Mouse (Mus musculus) urinary bladder, postnatal 36 days (tissue): ENCODE data around the gene Ddx11.

Experiments
- DNase-seq, 2 experiments: peaks; one replicate each; pipeline ENCODE4 v3.0.0; 2022; ENCODE audit warnings: low spot score in 2 of 2, mixed read lengths in 1 of 2

Gene Ddx11

DNA sequence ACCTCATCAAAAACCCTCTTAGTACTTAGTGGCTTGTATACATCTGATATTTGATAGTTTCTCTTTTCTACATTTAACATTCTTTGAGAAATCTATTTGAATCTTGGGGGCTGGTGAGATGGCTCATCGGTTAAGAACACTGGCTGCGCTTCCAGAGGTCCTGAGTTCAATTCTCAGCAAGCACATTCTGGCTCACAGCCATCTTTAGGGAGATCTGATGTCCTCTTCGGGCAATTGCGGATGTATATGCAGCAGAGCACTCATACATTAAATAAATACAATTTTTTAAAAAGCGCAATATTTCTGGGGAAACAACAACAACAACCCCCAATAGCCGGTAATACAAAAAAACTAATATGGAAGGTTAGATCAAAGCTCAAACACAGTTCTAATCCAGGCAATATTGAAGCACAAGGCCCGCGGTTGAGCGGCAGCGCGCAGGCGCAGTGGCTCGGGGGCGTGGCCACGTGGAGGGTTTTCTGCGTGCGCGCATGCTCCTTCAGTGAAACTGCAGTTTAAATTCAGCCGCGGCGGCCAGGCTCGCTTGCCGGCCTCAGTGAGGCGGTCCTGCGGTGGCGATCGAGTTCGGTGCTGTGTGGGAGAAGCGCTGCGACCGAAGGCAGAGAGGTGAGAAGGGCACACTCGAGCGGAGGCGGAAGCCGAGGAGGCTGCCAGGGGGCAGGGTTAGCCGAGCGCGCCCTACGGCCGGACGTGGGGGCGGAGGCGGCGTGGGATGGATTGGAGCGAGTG lies at the start of gene Ddx11:
TSS of gene Ddx11 (plus strand) at position 455 of the 750 bp plus-strand sequence.
- DNase-seq = peak; percentile 92

DNA sequence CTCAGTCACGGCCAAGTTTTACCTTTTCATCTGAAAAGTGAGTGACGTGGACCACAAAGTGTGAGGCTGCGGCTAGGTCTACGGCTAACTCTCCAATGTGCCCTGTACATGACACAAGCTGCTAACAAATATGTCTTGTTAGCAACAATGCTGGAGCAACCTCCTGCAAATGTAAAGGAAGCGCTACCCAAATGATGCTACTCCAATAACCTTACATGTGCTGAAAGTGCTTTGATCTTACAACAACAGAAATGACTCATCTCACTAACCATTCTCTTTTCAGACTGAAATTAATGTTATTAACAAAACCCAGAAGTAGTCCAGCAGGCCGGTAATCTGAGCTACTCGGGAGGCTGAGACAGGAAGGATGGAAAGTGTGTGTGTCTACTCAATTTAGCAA lies 49.3 kb upstream of the Ddx11 start:
- DNase-seq = no peak

DNA sequence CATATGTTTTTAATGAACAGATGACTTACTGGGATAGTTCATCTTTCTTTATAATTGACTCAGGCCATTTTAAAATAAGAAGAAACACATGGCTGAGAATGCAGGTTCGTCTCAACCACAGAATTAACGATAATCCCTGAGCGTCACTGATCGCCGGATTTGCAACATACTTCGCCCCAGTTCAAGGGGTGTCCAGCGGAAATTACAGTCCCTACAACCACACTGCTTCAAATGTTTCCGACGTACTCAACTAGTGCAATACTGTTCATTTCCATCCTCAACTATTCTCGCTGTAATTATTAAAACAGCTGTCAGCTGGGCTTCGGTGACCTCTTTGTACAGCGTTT lies 47.5 kb upstream of the Ddx11 start:
- DNase-seq = no peak

DNA sequence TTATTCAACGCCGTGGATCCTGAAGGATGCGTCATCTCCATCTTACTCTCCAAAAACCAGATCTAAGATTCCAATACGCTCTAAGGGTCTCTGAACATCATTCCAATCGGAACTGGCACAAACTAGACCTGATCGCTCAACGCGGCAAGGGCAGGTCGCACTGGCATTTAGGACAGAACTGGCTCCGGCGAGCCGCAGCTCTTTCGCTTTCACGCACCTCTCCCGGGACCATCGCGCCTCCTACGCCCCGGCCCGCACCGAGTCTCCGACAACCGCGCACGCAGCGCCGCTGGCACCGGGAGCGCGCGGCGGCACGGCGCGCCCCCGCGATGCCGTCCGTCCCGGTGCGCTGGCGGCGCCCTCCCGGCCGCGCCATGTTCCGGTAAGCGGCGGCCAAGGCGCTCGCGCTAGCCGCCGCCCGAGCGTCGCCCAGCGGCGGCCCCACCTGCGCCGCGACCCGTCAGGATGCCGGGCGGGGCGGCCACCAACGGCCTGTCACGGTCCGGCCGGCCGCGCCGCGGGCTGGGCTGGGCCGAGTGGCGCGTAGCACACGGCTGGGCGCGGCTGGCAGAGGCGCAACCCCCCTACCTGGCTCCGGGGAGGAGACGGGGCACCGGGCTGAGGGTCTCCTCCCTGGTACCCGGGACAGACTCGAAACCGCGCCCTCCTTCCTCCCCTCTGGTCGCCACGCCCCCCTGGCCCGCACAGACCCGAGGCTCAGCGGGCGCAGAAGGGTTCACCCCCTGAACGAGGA lies 47.0 kb upstream of the Ddx11 start:
- DNase-seq = peak in 1 of 2 experiments; percentile 24

DNA sequence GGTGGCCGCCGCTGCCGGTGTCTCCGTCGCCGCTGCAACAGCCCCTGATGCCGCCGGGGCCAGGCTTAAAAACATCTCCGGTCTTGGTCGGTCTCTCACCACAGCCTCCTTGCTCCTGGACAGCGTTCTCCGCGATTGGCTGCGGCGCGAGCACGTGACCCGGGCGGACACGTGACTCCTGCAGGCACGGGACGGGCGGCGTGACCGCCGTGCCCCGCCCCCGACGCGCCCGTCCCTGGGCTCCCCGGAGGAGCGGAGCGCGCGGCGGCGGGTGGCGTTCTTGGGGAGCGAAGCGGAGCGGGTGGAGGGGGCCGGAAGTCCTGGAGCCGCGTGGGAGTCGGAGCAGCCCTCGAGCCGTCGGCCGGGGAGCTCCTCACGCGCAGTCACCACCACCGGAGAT lies 46.4 kb upstream of the Ddx11 start, which contains the start of gene Ankrd12:
TSS of gene Ankrd12 (minus strand) at position 156 of the 400 bp plus-strand sequence.
- DNase-seq = peak; percentile 95

DNA sequence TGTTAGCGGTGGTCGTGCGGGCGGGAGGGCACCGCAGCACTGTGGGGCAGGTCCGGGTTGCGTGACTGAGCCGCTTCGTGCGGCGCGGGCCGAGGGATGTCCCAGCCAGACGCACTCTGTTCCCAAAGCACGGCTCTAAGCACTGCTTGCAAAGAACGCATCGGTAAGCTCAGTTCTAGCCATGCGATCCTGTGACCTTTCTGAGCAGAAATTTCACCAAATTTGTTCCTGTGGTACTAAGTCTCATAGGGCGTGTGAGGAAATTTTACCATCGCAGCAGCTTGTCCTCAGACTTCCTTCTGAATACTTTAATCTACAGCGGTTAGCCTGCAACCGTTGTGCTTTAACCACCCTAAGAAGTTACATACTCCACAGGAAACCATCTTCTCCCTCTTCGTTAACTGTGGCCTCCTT lies 45.9 kb upstream of the Ddx11 start:
- DNase-seq = no peak

DNA sequence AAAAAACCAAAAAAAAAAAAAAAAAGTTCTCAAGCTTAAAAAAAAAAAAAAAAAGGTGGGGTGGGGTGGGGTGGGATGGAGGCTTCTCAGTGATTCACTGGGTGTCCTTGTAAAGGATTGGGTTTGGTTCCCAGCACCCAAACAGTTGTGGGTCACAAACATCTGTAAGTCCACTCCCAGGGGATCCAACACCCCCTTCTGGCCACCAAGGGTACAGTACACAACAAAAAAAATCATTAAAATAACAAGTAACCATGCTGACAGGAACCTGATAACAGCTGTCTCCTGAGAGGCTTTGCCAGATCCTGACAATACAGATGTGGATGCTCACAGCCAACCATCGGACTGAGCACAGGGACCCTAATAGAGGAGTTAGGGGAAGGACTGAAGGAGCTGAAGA lies 38.8 kb upstream of the Ddx11 start:
- no peak for DNase-seq

DNA sequence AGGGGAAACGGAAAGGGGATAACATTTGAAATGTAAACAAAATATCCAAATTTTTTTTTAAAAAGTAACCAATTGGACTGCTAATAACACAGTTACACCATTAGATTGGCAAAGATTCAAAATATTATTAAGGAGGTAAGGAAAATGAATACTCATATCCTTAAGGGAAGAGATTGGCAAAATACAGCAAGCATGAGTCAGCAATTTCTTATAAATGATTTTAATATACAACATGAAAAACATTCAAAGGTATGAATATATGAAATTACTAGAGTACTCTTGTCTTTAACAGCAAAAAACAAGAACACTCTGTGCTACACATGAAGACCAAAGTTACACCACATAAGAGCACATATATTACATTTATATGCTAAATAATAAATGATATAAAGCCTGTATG lies 38.3 kb upstream of the Ddx11 start:
- no peak for DNase-seq

DNA sequence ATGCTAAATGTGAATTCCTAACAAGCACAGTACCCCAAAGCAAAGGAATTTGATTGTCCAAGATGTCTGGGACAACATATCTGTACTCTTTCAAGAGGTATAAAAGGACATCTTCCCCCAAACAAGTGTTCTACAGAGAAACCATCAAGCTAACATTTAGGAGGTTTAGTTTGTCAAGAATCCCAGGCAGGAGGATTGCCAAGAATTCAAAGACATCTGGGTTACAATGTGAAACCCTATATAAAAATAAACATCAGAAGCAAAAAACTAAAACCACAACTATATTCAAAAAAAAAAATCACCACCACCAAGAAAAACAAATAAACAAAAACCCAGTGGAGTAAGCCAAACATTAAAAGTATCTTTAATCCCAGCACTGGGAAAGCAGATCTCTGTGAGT lies 33.1 kb upstream of the Ddx11 start:
- no peak for DNase-seq

DNA sequence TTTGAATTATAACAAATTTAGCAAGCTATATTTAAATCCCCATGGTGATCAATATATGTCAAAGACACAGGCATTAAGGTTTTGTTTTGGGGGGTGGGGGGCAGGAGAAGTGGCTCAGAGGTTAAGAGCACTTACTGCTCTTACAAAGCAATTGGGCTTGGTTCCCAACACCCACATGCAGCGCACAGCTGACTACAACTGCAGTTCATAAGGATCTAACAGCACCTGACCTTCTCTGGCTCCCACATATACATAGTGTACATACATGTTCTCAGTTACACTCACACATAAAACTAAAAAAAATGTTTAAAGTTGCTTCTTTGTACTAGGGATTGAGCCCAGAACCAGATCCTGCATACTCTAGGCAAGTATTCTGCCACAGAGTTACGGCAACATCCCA lies 31.9 kb upstream of the Ddx11 start:
- no peak for DNase-seq

DNA sequence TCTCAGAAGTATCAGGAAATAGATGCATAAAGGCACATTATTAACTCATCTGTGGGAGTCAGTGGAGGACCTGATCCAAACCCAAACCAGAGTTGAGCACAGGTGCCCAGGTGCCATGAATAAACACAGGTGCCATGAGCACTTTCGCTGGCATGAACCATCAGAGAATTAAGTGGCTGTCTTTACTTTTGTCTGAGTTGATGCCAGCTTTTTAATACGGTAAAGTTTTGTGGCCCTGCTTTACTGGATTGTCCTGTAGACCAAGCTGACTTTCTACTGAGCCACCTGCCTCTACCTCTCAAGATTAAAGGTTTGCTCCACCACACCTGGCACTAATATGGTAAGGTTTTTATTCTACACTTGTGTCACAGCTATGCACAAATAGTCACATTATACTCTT lies 31.3 kb upstream of the Ddx11 start:
- no peak for DNase-seq

DNA sequence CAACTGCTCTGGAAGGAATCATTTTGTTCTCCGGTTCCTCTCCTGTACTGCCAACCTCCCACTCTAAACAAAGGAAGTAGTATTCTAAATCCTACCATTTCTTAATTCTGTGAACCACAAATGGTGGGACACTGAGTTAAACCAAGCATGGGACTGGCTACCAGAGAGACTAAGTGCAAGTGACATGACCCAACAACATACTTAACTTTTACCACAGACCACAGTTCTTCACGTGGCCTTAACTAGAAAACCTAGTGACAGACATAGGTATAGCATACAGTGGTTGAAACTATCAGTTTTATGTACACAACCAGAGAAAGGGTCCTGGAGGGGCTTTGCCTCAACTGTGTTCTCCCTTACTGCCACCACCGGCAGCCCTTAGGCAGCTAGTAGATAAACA lies 30.7 kb upstream of the Ddx11 start:
- DNase-seq = no peak

DNA sequence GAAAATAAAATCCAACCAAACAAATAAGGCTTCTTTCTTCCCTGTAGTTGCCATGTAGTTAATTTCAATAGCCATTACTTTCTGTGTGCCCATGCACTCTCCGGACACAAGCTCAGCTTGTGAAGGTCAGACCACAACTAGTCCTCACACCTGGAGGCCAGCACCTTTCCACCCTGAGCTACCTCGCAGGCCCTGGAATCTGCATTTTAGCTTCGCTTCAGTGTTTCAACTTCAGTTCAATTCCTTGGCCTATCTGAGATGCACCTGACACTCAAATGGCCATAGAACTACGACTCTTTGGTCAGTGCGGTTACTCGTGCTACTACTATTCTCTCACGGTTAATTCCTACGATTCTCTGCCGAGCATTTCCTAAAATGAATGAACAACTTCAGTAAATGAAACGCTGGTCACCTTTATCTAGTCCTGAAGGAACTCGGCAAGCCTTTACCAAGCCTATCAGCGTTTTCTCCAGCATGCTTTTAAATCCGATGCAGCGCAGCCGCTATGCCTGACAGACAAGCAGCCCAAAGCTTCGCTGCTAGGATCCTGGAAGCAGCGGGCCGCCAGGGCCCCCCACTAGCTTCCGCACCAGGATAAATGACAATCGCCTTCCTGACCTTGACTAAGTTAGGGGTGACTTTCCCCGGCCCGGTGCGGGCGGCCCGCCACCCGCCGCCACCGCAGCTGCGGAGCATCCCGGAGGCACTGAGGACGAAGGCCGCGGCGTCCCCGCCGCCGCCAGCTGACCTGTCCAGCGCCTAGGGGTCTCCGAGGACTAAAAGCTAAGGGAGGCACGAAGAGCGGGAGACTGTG lies 22.5 kb upstream of the Ddx11 start:
- DNase-seq = no peak

DNA sequence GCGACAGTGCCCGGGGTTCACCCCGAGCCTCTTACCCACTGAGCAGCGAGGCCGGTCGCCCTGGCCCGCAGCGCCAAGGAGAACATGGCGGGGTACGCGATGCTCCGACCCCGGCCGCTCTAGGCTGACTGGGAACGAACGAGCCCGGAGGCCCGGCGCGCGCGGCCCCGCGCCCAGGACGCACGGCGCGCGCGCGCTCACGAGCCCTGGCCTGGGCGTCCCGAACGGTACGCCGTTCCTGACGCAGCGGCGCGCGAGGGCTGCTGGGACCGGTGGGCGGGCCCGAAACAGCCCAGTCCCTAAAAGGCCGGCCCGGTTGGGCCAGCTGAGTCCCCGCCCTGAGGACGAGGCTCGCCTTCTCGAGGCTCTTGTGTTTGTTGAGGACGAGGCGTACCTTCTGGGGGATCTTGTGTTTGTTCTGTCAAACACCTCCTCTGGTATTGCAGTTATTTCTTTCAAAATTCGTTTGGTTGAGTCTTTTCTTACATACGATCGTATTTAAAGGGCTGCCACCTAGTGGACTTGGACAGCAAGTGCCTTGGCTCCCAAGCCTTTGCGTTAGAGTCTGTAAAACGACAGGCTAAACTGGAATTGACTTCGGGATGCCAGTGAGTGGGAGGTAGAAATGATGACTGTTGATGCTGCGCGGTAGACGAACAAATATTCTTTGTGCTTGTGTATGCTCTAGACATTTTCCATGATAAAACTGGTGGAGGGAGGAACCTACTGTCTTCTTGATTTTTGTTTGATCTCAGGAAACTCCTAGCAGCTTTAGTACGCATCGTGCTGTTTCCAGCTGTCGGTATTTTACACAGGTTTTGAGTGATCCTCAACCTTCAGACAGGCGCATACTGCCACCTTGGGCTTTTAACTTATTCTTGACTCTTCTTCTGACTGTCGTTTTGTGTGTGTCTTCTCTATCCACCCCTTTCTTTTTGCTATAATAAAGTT lies 21.7 kb upstream of the Ddx11 start, which contains the start of gene Ndufv2:
TSS of gene Ndufv2 (minus strand) at position 180 of the 951 bp plus-strand sequence.
- peak; percentile 81 to 89 for DNase-seq

DNA sequence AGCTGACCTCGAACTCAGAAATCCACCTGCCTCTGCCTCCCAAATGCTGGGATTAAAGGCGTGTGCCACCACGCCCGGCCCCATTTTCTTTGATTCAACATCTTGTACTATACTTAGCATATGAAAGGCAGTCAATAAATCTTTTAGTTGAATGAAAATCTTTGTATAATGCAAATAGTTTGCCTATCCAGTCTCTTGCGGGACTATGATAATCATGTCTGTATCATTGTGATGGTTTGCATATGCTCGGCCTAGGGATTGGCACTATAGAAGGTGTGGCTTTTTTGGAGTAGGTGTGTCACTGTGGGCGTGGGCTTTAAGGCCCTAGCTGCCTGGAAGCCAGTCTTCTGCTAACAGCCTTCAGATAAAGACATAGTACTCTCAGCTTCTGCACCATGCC lies 19.2 kb upstream of the Ddx11 start:
- no peak for DNase-seq

DNA sequence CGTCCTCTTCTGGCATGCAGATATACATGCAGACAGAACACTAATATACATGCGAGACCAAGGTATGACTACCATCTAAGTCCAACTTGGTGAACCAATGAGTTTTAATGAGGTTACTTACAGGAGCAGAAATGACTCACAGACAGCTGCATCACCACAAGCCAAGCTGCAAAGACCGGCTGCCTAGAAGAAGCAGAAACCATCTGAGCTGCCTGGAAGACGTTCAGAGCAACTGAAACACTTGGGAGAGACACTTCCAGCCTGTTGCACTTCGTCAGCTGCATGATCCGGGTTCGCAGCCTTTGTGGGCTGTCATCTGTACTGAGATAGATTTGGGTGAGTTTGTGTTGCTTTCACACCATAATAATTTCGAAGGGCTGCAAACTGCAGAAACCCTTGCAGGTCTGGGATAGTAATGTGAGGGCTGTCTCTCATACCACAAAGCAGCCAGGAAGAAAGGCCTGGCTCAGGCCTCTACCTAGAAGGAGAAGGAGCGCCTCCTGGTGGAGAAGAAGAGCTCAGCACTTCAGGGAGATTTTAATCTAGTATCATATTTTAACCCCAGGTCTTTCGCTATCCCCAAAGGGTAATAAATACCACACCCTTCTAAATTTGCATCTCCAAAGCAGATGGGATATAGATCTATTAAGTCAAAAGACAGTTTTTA lies 16.6 kb upstream of the Ddx11 start:
- DNase-seq = peak in 1 of 2 experiments; percentile 54

DNA sequence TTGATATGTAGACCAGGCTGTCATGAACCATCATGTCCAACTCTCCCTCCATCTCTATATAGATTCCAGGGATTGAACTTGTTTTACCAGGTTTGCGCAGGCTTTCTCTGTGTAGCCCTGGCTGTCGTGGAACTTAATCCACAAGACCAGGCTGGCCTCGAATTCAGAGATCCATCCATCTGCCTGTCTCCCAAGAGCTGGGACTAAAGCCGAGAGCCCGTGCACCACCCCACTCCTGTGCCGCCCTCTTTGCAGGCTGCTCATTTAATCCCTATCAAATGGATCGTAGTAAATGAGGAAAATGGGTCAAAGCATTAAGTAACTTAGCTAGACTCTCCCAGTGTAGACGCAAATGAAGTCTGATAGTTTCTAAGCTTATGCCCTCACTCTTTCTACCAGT lies 15.9 kb upstream of the Ddx11 start:
- no peak for DNase-seq

DNA sequence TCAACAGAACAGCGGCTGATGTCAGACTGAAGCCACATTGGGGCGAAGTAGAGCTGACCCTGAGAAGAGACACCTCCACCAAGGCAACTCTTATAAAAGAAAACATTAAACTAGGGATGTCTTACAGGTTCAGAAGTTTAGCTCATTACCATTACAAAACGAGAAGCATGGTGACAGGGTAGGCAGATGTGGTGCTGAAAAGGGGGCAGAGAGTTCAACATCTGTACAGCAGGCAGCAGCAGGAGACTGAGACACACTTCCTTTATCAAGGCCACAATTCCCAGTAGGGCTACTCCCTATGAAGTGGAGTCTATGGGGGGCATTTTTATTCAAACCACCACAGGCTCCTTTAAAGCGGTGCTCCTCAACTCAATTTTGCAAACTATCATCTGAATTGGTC lies 15.1 kb upstream of the Ddx11 start:
- DNase-seq = no peak

DNA sequence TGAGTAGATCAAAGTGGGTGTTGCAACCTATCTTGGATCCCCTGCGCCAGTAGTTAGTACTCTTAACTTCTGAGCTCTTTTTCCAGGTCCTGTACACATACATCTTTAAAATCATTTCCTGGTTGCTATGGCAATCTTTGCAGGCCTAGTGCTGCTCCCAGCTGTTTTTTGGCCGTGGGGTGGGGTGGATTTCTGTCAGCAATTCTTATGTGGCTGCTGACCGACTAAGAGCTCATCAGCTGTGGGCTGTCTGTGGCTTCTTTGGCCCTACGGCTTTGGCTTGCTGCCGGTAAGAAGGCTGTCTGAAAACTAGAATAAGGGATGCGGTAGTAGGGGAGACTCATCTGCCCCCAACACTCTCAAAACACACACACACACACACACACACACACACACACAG lies 12.6 kb upstream of the Ddx11 start:
- no peak for DNase-seq

DNA sequence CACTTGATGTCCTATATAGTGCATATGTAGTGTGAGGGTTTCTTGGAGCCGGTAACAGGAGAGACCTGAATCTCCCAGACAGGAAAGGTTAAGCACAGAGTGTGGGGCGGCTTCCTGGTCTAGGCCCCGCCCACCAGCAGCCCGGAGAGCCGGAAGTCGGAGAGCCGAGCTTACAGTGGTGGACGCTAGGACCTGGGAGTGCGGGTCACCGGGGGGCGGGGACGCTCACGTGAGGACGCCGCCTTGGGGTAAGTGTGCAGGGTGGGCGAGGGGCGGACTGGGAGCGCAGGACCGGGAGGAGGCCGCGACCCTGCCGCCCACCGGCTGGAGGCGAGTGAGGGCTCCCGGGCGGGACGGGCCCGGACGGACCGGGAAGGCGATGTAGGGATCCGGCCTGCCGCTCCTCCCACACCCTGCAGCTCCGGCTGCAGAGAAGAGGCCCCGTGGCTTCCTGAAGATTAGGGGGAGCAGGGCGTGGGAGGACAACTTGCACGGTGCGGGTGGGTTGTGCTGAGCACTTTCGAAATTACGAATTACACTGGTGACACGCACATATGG lies 11.8 kb upstream of the Ddx11 start, which contains the start of gene Washc1:
TSS of gene Washc1 (plus strand) at position 144 of the 558 bp plus-strand sequence.
- peak; percentile 76 to 89 for DNase-seq
